Mouse (Mus musculus) left cerebral cortex, postnatal 36 days (tissue): ENCODE data around the gene Grid1. TPM values are rescaled to one million over a fixed set of nuclear protein-coding genes. Genes with fewer than 3 reads are reported as not detected.

Experiments
- DNase-seq, 2 experiments: peaks; one replicate each; pipeline ENCODE4 v3.0.0; 2021 to 2022; ENCODE audit warnings: low spot score in 2 of 2, mixed read lengths in 1 of 2
- intact Hi-C: fragments of 180-260 bp; cut with DNase I; formaldehyde crosslinking; loops from one replicate; pipeline ENCODE4 v1.15.1; 2025
- total RNA-seq, 2 experiments: library from RNA; stranded (reverse); gene quantifications; 2 replicates each; pipeline ENCODE4 v1.2.3; 2021

Gene Grid1
- 10 to 100 TPM; 52.0 to 52.3 TPM for total RNA-seq

GRCm38 (mm10) chr14:34819919-34820652 lies at the start of gene Grid1:
Gene Grid1, plus strand, starts transcription at chr14:34820108.
- DNase-seq, result peak; percentile 70 to 72
- intact Hi-C loops, result loop anchor here (5.0 to 10.0 kb wide), 5 partner anchors 292 to 1175 kb away; no protein-coding TSS in a partner anchor

- intact Hi-C loops, result loop anchor here (10.0 kb wide), 1 partner anchor 686 kb away; the partner anchor contains the start of gene Anxa8
Measured at GRCm38 (mm10) chr14:34770467-34770866, 49.4 kb upstream of the Grid1 start.

GRCm38 (mm10) chr14:34771601-34772000 lies 48.3 kb upstream of the Grid1 start:
- intact Hi-C loops, result loop anchor here (10.0 kb wide), 1 partner anchor 687 kb away; the partner anchor contains the start of gene Anxa8
- DNase-seq, result no peak

More at GRCm38 (mm10) chr14:34770467-34770866, 49.4 kb upstream of the Grid1 start:
- DNase-seq, result no peak

GRCm38 (mm10) chr14:34772132-34772531 lies 47.8 kb upstream of the Grid1 start:
- no peak for DNase-seq
- intact Hi-C loops, result loop anchor here (10.0 kb wide), 1 partner anchor 687 kb away; the partner anchor contains the start of gene Anxa8

- intact Hi-C loops, result loop anchor here (10.0 kb wide), 1 partner anchor 689 kb away; the partner anchor contains the start of gene Anxa8
- no peak for DNase-seq
Measured at GRCm38 (mm10) chr14:34773681-34774080, 46.2 kb upstream of the Grid1 start.

GRCm38 (mm10) chr14:34774231-34774630 lies 45.7 kb upstream of the Grid1 start:
- intact Hi-C loops, result loop anchor here (10.0 kb wide), 1 partner anchor 689 kb away; the partner anchor contains the start of gene Anxa8
- DNase-seq, result no peak

GRCm38 (mm10) chr14:34776719-34777385 lies 43.1 kb upstream of the Grid1 start:
- intact Hi-C loops, result loop anchor here (10.0 kb wide), 1 partner anchor 692 kb away; the partner anchor contains the start of gene Anxa8
- no peak for DNase-seq

- peak in 1 of 2 experiments; percentile 27 for DNase-seq
- intact Hi-C loops, result loop anchor here (1.0 to 10.0 kb wide), 2 partner anchors 161 to 693 kb away; partner anchors contain the start of gene Anxa8
Measured at GRCm38 (mm10) chr14:34777810-34778209, 42.1 kb upstream of the Grid1 start.

- intact Hi-C loops, result loop anchor here (1.0 to 10.0 kb wide), 2 partner anchors 161 to 694 kb away; partner anchors contain the start of gene Anxa8
- no peak for DNase-seq
Measured at GRCm38 (mm10) chr14:34778760-34779159, 41.1 kb upstream of the Grid1 start.

- no peak for DNase-seq
- intact Hi-C loops, result no loop called here
Measured at GRCm38 (mm10) chr14:34793406-34794037, 26.4 kb upstream of the Grid1 start.

- peak; percentile 76 to 78 for DNase-seq
- intact Hi-C loops, result loop anchor here (5.0 to 10.0 kb wide), 3 partner anchors 1184 to 1966 kb away; no protein-coding TSS in a partner anchor
Measured at GRCm38 (mm10) chr14:34810763-34811489, 9.0 kb upstream of the Grid1 start.

GRCm38 (mm10) chr14:34811490-34811808 lies 8.5 kb upstream of the Grid1 start:
- intact Hi-C loops, result loop anchor here (5.0 to 10.0 kb wide), 3 partner anchors 1183 to 1966 kb away; no protein-coding TSS in a partner anchor

GRCm38 (mm10) chr14:34816301-34816700 lies 3.6 kb upstream of the Grid1 start:
- intact Hi-C loops, result loop anchor here (10.0 kb wide), 1 partner anchor 1178 kb away; no protein-coding TSS in a partner anchor
- peak in 1 of 2 experiments; percentile 2 for DNase-seq

More at GRCm38 (mm10) chr14:34811490-34811808, 8.5 kb upstream of the Grid1 start:
- DNase-seq, result no peak

- peak in 1 of 2 experiments; percentile 27 for DNase-seq
- intact Hi-C loops, result loop anchor here (10.0 kb wide), 1 partner anchor 1176 kb away; no protein-coding TSS in a partner anchor
Measured at GRCm38 (mm10) chr14:34818387-34818980, 1.4 kb upstream of the Grid1 start.

GRCm38 (mm10) chr14:34819121-34819918 lies 588 bp upstream of the Grid1 start:
- intact Hi-C loops, result loop anchor here (10.0 kb wide), 1 partner anchor 1175 kb away; no protein-coding TSS in a partner anchor
- peak; percentile 57 to 70 for DNase-seq

GRCm38 (mm10) chr14:34820653-34821005 lies 721 bp downstream of the Grid1 start:
- peak; percentile 44 to 57 for DNase-seq

GRCm38 (mm10) chr14:34821131-34821790 lies 1.4 kb downstream of the Grid1 start:
- intact Hi-C loops, result loop anchor here (5.0 to 10.0 kb wide), 4 partner anchors 291 to 514 kb away; no protein-coding TSS in a partner anchor
- DNase-seq, result peak in 1 of 2 experiments; percentile 15

More at GRCm38 (mm10) chr14:34820653-34821005, 721 bp downstream of the Grid1 start:
- intact Hi-C loops, result loop anchor here (5.0 to 10.0 kb wide), 4 partner anchors 292 to 514 kb away; no protein-coding TSS in a partner anchor
